Mouse (Mus musculus): ENCODE measurements around the gene Fam163b. TPM values are rescaled to one million over a fixed set of nuclear protein-coding genes. Genes with fewer than 3 reads are reported as not detected.

Gene Fam163b
- total and polyA plus RNA-seq, 3 experiments, result 0.44 to 1.4 (median 0.77) TPM

GRCm38 (mm10) chr2:27077655-27078244 is 64.5 kb downstream of the Fam163b start:
- no peak overlapping the region for H3K4me3 ChIP-seq
- H3K27me3 ChIP-seq (ENCODE audit: control insufficient read depth, insufficient read depth, low read length), result no peaks in the 10 kb centered on the region
- DNase-seq, result peak; percentile 49 to 53
- WGBS, result 45% methylated on average over 10 of the region's 10 CpGs
- TF ChIP-seq CTCF (IDR thresholded peaks at IDR 0.05), result peak; percentile 46
- no peak for TF ChIP-seq EP300 (IDR thresholded peaks at IDR 0.05; ENCODE audit: insufficient read depth, low read depth, low read length)
- TF ChIP-seq POLR2A (IDR thresholded peaks at IDR 0.05; ENCODE audit: insufficient read depth, low read depth, low read length), result no peak
- H3K36me3 ChIP-seq (ENCODE audit: control insufficient read depth, insufficient read depth, low read length), result no peaks in the 10 kb centered on the region
- no peak overlapping the region for H3K27ac ChIP-seq
- no peak overlapping the region for H3K9ac ChIP-seq (ENCODE audit: low read depth, low read length)
- no peaks in the 10 kb centered on the region for H3K79me2 ChIP-seq (replicated peaks; ENCODE audit: control insufficient read depth, insufficient read depth, low read length)
- intact Hi-C loops (cut with DNase I), result loop anchor here (2.0 kb wide), 1 partner anchor 41 kb away; no protein-coding TSS in a partner anchor
- peaks cover 28% of the 10 kb centered on the region for H3K4me1 ChIP-seq (ENCODE audit: control insufficient read depth, insufficient read depth, low read length)

DNA sequence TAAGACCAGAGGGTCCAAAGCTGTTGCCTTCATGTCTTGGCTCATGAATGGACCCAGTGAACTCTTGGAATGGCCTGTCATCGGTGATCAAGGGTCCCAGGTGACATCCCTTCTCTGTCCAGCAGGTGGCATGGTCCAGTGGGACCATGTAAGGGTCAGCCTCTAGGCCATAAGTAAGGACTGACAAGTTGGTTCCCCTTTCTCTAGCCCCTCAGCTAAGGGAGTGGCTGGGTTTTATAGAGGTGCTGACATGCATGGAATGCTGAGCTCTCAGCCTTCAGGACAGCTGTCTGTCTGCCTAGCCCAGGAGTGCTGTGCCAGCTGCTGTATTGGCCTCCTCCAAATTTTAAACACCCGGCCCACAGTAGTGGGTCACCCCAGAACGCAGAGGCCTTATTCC is 66.8 kb downstream of the Fam163b start:
- TF ChIP-seq POLR2A (IDR thresholded peaks at IDR 0.05; ENCODE audit: insufficient read depth, low read depth, low read length), result no peak
- 0 out of 2 replicates have a peak, but pooled peaks have one; percentile 48 for TF ChIP-seq EP300 (IDR thresholded peaks at IDR 0.05; ENCODE audit: insufficient read depth, low read depth, low read length)
- TF ChIP-seq CTCF (IDR thresholded peaks at IDR 0.05), result peak; percentile 86
- WGBS, result 58% methylated on average over 3 of the region's 3 CpGs
- peak; percentile 55 to 69 for DNase-seq
- intact Hi-C loops (cut with DNase I), result loop anchor here (1.0 kb wide), 1 partner anchor 160 kb away; no protein-coding TSS in a partner anchor
- Histone ChIP-seq H3K4me3 (no peak overlapping the region), H3K36me3 (ENCODE audit: control insufficient read depth, insufficient read depth, low read length) (no peaks in the 10 kb centered on the region), H3K4me1 (ENCODE audit: control insufficient read depth, insufficient read depth, low read length) (peaks cover 32% of the 10 kb centered on the region), H3K79me2 (replicated peaks; ENCODE audit: control insufficient read depth, insufficient read depth, low read length) (no peaks in the 10 kb centered on the region), H3K9ac (ENCODE audit: low read depth, low read length) (no peak overlapping the region), H3K27me3 (ENCODE audit: control insufficient read depth, insufficient read depth, low read length) (no peaks in the 10 kb centered on the region), H3K27ac (no peak overlapping the region)

- Histone ChIP-seq H3K4me1 (ENCODE audit: control insufficient read depth, insufficient read depth, low read length) (peaks cover 30% of the 10 kb centered on the region), H3K79me2 (replicated peaks; ENCODE audit: control insufficient read depth, insufficient read depth, low read length) (no peaks in the 10 kb centered on the region), H3K27me3 (ENCODE audit: control insufficient read depth, insufficient read depth, low read length) (no peaks in the 10 kb centered on the region), H3K9ac (ENCODE audit: low read depth, low read length) (no peak overlapping the region), H3K4me3 (no peak overlapping the region), H3K27ac (no peak overlapping the region; the same call in 1 of the 2 replicates), H3K36me3 (ENCODE audit: control insufficient read depth, insufficient read depth, low read length) (no peaks in the 10 kb centered on the region)
- DNase-seq, result peak; percentile 62 to 71
- TF ChIP-seq POLR2A (IDR thresholded peaks at IDR 0.05; ENCODE audit: insufficient read depth, low read depth, low read length) (no peak), EP300 (IDR thresholded peaks at IDR 0.05; ENCODE audit: insufficient read depth, low read depth, low read length) (no peak), CTCF (IDR thresholded peaks at IDR 0.05) (no peak)
- intact Hi-C loops (cut with DNase I), result loop anchor here (1.0 kb wide), 1 partner anchor 160 kb away; no protein-coding TSS in a partner anchor
- WGBS, result 36% methylated on average over 4 of the region's 4 CpGs
These were observed 67.5 kb downstream of the Fam163b start for GRCm38 (mm10) chr2:27074804-27075203.

- H3K79me2 ChIP-seq (replicated peaks; ENCODE audit: control insufficient read depth, insufficient read depth, low read length), result no peaks in the 10 kb centered on the region
- H3K9ac ChIP-seq (ENCODE audit: low read depth, low read length), result no peak overlapping the region
- no peak overlapping the region for H3K27ac ChIP-seq
- H3K4me3 ChIP-seq, result no peak overlapping the region
- H3K36me3 ChIP-seq (ENCODE audit: control insufficient read depth, insufficient read depth, low read length), result no peaks in the 10 kb centered on the region
- H3K4me1 ChIP-seq (ENCODE audit: control insufficient read depth, insufficient read depth, low read length), result peaks cover 19% of the 10 kb centered on the region
- no peak for DNase-seq
- TF ChIP-seq EP300 (IDR thresholded peaks at IDR 0.05; ENCODE audit: insufficient read depth, low read depth, low read length) (no peak), CTCF (IDR thresholded peaks at IDR 0.05) (no peak), POLR2A (IDR thresholded peaks at IDR 0.05; ENCODE audit: insufficient read depth, low read depth, low read length) (no peak)
- WGBS, result 73% methylated on average over 4 of the region's 4 CpGs
- intact Hi-C loops (cut with DNase I), result no loop called here
- H3K27me3 ChIP-seq (ENCODE audit: control insufficient read depth, insufficient read depth, low read length), result no peaks in the 10 kb centered on the region
These were observed 68.9 kb downstream of the Fam163b start for GRCm38 (mm10) chr2:27073407-27073806.

GRCm38 (mm10) chr2:27071978-27072377 is 70.3 kb downstream of the Fam163b start, which contains the start of gene Mymk:
Gene Mymk (minus strand): TSS chr2:27072179.
- Histone ChIP-seq H3K4me1 (ENCODE audit: control insufficient read depth, insufficient read depth, low read length) (peaks cover 13% of the 10 kb centered on the region), H3K27me3 (ENCODE audit: control insufficient read depth, insufficient read depth, low read length) (no peaks in the 10 kb centered on the region), H3K36me3 (ENCODE audit: control insufficient read depth, insufficient read depth, low read length) (no peaks in the 10 kb centered on the region), H3K9ac (ENCODE audit: low read depth, low read length) (no peak within 1 kb of the TSS), H3K4me3 (no peak within 1 kb of the TSS), H3K79me2 (replicated peaks; ENCODE audit: control insufficient read depth, insufficient read depth, low read length) (no peaks in the 10 kb centered on the region), H3K27ac (no peak within 1 kb of the TSS)
- TF ChIP-seq EP300 (IDR thresholded peaks at IDR 0.05; ENCODE audit: insufficient read depth, low read depth, low read length), result no peak
- no peak for TF ChIP-seq POLR2A (IDR thresholded peaks at IDR 0.05; ENCODE audit: insufficient read depth, low read depth, low read length)
- DNase-seq, result no peak
- 85% methylated on average over 2 of the region's 2 CpGs for WGBS
- intact Hi-C loops (cut with DNase I), result no loop called here

GRCm38 (mm10) chr2:27071137-27071536 is 71.2 kb downstream of the Fam163b start:
- DNase-seq, result peak; percentile 71 to 79
- Histone ChIP-seq H3K4me3 (no peak overlapping the region), H3K36me3 (ENCODE audit: control insufficient read depth, insufficient read depth, low read length) (no peaks in the 10 kb centered on the region), H3K27me3 (ENCODE audit: control insufficient read depth, insufficient read depth, low read length) (no peaks in the 10 kb centered on the region), H3K9ac (ENCODE audit: low read depth, low read length) (no peak overlapping the region), H3K4me1 (ENCODE audit: control insufficient read depth, insufficient read depth, low read length) (peaks cover 13% of the 10 kb centered on the region), H3K79me2 (replicated peaks; ENCODE audit: control insufficient read depth, insufficient read depth, low read length) (no peaks in the 10 kb centered on the region), H3K27ac (no peak overlapping the region)
- TF ChIP-seq POLR2A (IDR thresholded peaks at IDR 0.05; ENCODE audit: insufficient read depth, low read depth, low read length) (no peak), CTCF (IDR thresholded peaks at IDR 0.05) (no peak), EP300 (IDR thresholded peaks at IDR 0.05; ENCODE audit: insufficient read depth, low read depth, low read length) (no peak)
- intact Hi-C loops (cut with DNase I), result no loop called here
- WGBS, result 5% methylated on average over 4 of the region's 4 CpGs

Data from heart, adult 2 months (tissue).